Mouse (Mus musculus): ENCODE data around the gene Tmeff2.
"Not testable (repeated sequence)": the region's sequence is repeated elsewhere in the genome, so short reads cannot be mapped to it uniquely, and the experiment has no call there.

Gene Tmeff2

GRCm38 (mm10) chr1:50900386-50900785 lies at the start of gene Tmeff2:
Tmeff2 (plus strand) TSS chr1:50900647.
- not testable (repeated sequence) for DNase-seq (ENCODE audit: inconsistent ontology term)

- DNase-seq (ENCODE audit: inconsistent ontology term), result no peak
Observed at GRCm38 (mm10) chr1:50861515-50861914, 38.9 kb upstream of the Tmeff2 start.

GRCm38 (mm10) chr1:50897696-50898095 lies 2.8 kb upstream of the Tmeff2 start:
- peak; percentile 56 for DNase-seq (ENCODE audit: inconsistent ontology term)

DNA sequence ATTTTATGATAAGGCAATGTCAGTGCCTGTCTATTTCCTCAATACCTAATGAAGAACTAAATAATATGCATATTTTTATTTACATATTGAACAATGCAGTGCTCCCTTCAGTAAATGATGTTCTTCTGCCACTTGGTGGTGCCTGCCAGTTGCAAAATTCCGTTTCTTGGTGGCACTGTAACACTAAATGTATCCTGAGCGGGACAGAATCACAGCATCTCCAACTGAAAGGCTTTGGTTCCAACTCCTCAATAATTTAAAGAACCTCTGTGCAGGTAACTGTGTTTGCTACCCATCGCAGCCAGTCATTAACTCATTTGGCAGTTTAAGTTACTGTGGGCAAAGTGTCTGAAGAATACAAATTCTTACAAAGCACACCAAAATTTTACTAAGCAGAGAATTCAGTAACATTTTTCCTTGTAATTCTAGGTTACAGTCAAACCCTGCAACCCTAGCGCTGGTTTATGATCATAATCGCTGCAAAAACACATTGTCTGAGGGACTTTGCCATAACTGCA lies 24.4 kb downstream of the Tmeff2 start:
- DNase-seq (ENCODE audit: inconsistent ontology term), result peak; percentile 33

- peak; percentile 6 for DNase-seq (ENCODE audit: inconsistent ontology term)
Observed at GRCm38 (mm10) chr1:50925356-50925921, 25.0 kb downstream of the Tmeff2 start.

- peak; percentile 54 for DNase-seq (ENCODE audit: inconsistent ontology term)
Observed at GRCm38 (mm10) chr1:50926374-50927060, 26.1 kb downstream of the Tmeff2 start.

GRCm38 (mm10) chr1:50927077-50927611 lies 26.7 kb downstream of the Tmeff2 start:
- DNase-seq (ENCODE audit: inconsistent ontology term), result peak; percentile 99

GRCm38 (mm10) chr1:50927679-50928187 lies 27.3 kb downstream of the Tmeff2 start:
- DNase-seq (ENCODE audit: inconsistent ontology term), result no peak

- DNase-seq (ENCODE audit: inconsistent ontology term), result peak; percentile 59
Observed at GRCm38 (mm10) chr1:50928776-50929175, 28.3 kb downstream of the Tmeff2 start.

DNA sequence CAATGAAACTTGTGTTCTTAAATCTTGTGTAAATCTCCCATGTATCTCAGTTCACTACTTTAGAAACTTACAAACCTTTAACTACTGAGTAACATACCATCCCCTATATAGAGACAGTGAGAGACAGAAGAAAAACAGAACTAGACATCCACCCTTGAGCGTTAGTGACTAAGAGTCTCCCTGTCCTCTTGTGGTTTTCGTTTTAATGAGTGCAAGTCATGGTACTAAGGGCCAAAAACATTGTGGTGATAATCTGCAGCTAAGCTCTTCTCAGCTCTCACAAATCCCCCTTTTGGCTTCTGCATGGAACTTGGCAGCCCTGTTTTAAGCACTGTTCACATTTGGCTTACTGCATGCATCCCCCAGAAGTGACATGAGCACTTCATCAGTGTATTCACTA lies 34.6 kb downstream of the Tmeff2 start:
- DNase-seq (ENCODE audit: inconsistent ontology term), result peak; percentile 60

DNA sequence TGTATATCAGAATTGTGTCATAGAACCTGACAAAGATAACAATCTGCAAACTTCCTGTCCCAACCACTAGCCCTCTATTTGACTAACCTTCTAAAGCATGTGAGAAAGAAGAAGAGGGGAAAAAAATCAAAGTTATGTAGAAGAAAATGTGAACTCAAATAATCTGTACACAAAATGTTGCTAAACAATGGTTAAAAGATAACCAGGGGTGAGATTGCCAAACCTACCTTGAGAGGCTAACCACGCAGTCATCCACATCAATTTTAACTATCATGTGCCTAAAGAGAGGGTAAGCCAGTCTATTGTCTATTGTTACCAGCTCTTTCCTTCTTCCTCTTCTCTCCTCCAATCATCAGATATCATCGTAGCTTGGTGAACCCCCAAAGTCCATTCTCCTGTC lies 35.0 kb downstream of the Tmeff2 start:
- DNase-seq (ENCODE audit: inconsistent ontology term), result no peak

DNA sequence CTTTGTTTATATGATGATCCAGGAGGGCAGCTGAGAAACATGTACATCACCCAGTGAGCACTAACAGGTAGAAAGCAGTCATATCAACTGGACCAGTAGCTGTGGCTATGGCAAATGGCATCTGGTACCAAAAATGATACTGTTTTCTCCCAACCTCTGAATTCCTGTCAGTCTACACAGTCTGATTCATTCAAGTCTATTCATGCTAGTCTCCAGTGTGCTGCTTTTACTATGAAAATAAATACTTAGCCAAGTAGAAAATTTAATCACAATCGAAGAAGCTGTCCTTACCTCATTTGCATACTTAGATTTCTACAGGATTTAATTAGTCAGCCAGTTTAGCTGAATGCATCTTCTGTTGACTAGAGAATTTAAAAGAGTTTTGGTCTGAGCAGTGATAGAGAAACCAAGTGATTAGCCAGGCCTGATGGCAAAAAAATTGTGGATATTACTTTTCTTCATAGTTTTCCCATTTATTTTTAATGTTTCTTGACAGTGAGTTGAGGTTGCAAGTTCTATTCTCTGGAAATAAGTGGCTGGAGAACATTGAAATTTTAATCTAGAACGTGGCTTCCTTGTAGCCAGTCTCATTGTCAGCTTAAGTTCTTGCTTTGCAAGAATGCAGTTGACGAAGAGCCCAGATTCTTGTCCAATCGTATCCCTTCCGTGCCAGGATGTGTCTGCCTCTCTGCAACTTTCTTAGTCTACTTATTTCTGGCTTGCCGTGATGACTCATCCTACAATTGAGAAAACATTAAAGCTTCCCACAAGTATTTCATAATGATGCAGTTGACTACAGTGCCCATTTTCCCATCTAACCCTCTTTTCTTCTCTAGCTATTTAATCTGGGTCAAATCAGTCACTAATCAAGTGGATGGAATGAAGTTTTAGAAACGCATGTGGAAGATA lies 39.9 kb downstream of the Tmeff2 start:
- DNase-seq (ENCODE audit: inconsistent ontology term), result peak; percentile 97

- peak; percentile 69 for DNase-seq (ENCODE audit: inconsistent ontology term)
Observed at GRCm38 (mm10) chr1:50948575-50948974, 48.1 kb downstream of the Tmeff2 start.

- DNase-seq (ENCODE audit: inconsistent ontology term), result no peak
Observed at GRCm38 (mm10) chr1:50958844-50959243, 58.4 kb downstream of the Tmeff2 start.

DNA sequence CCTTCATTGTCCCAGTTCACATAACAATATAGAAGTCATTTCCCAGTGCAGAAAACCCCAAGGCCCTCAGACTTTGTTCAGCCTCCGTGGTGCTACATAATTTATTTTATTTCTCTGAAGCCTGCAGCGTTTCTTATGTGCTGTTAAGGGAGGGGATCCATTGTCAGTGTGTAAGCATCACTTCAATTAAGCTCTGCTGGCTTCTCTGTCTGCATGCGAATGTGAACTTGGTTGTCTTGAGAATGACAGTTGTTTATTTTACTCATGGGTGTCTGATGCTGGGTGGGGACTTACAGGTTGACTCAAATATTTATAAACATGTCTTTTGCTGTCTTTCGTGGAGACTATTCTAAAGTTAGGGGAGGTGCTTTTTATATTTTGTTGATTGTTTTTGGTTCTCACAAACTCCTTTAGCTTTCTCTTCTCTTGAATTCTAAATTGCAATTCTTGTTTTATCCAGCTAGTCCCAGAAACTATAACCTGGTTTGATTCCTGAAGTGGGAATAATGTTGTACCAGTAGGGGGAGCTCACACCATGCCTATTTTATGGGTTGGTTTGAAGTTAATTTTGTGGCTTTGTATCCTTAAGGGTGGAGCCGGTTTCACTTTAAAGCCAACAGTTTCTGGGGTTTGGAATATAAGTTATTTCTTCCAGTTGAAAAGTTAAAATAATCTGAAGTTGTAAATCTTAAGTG lies 61.7 kb downstream of the Tmeff2 start:
- peak; percentile 58 for DNase-seq (ENCODE audit: inconsistent ontology term)

GRCm38 (mm10) chr1:50962649-50963000 lies 62.2 kb downstream of the Tmeff2 start:
- DNase-seq (ENCODE audit: inconsistent ontology term), result peak; percentile 22

GRCm38 (mm10) chr1:50969685-50970084 lies 69.2 kb downstream of the Tmeff2 start:
- no peak for DNase-seq (ENCODE audit: inconsistent ontology term)

DNA sequence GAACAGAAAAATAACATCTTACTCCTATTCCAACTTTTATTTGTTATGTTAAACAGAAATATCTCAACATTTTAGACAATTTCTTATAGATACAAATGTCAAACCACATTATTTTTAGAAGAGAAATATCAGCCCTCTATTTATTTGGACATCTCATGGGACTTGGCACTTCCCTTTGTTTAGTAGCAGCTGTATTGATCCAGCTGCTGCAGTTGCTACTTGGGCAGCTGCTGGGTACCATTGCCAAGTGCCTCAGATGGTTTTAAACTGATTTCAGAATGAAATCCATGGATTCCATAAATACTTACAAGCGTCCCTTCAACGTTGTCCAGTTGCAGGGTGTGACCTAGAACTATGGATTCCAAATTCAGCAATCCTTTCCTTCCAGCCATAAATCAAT lies 70.4 kb downstream of the Tmeff2 start:
- DNase-seq (ENCODE audit: inconsistent ontology term), result no peak

- DNase-seq (ENCODE audit: inconsistent ontology term), result no peak
Observed at GRCm38 (mm10) chr1:50972509-50973436, 72.3 kb downstream of the Tmeff2 start.

Measured in Muller cell, postnatal 12 days (primary cell).